Mouse (Mus musculus) brain, embryonic 14.5 days (tissue): Measurements from ENCODE around the gene Tst.

Experiments used
- CTCF ChIP-seq: fragments of 200-500 bp; IDR thresholded peaks from 2 replicates; pipeline ENCODE4 v1.5.1; 2012; ENCODE audit warnings: inconsistent platforms, mild to moderate bottlenecking, moderate library complexity, borderline replicate concordance; ENCODE audit not compliant: insufficient read depth, insufficient read length; ENCODE audit errors: extremely low read depth
- POLR2A ChIP-seq: fragments of 200-500 bp; IDR thresholded peaks from 2 replicates; pipeline ENCODE4 v1.6.1; 2012; ENCODE audit warnings: mild to moderate bottlenecking, inconsistent platforms, borderline replicate concordance; ENCODE audit not compliant: poor library complexity, insufficient read depth, insufficient read length, severe bottlenecking; ENCODE audit errors: extremely low read depth

GRCm38 (mm10) chr15:78451201-78451600, 45.5 kb upstream of the Tst start:
- TF ChIP-seq POLR2A (no peak), CTCF (no peak)
